In the genomic region with DNA sequence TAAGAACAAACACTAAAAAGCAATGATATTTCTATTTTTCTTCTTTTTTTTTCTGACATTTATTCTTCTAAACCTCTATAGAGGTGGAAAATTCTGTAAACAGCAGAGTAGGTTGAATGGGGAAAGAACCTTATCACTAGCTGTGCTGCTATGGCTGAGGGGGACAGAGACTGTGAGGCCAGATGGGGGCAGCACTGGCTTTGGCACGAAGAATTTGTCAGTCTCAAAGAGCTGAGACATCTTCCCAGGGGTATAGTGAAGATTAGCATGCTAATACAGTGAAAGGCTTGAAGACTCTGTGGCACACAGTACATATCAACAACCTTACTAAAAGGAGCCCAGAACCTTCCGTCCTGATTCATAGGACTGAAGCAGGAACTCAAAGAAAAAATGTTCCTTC, we compare ENCODE assay signal across 9 mouse cellular contexts. TPM values are rescaled to one million over a fixed set of nuclear protein-coding genes. Genes with fewer than 3 reads are reported as not detected.
A peak's percentile ranks its signal among the peaks of the same experiment; 100 is the strongest.
DNase-seq lines count a peak whose midpoint lies in the region; ATAC-seq and TF ChIP-seq lines count a peak whose summit lies in the region.
"Had no signal": no experiment of that assay in that cellular context is flagged by ENCODE, and none has a peak within 500 bp of the region (broad histone marks: within the 10 kb centered on the region; RNA-seq: fewer than 3 reads in every experiment).

No protein-coding gene starts in this region.

- no peak overlapping the region for H3K27ac ChIP-seq in midbrain, postnatal 0 days (ENCODE audit: low read depth, low read length)
- no peak overlapping the region for H3K27ac ChIP-seq in midbrain, embryonic 15.5 days
- no peak overlapping the region for H3K27ac ChIP-seq in embryonic facial prominence, embryonic 10.5 days (replicated peaks)
- no peak overlapping the region for H3K27ac ChIP-seq in liver, embryonic 11.5 days (ENCODE audit: low read depth, low read length)
- H3K27ac ChIP-seq: macrophage had no signal

- ATAC-seq in midbrain, postnatal 0 days (ENCODE audit: low FRiP score), result no peak
- ATAC-seq in midbrain, embryonic 15.5 days (replicated peaks), result no peak
- peak; percentile 73 for ATAC-seq in liver, embryonic 11.5 days (replicated peaks; ENCODE audit: low FRiP score)
- no peak for ATAC-seq in erythroblast, adult 5-6 weeks (replicated peaks; ENCODE audit: low FRiP score, poor library complexity, severe bottlenecking)

- WGBS in midbrain, postnatal 0 days, result 29% methylated on average over 2 of the region's 2 CpGs
- 34% methylated on average over 2 of the region's 2 CpGs for WGBS in midbrain, embryonic 15.5 days
- 33% methylated on average over 2 of the region's 2 CpGs for WGBS in embryonic facial prominence, embryonic 10.5 days
- 43% methylated on average over 2 of the region's 2 CpGs for WGBS in liver, embryonic 11.5 days

- no peaks in the 10 kb centered on the region for H3K27me3 ChIP-seq in midbrain, postnatal 0 days (ENCODE audit: insufficient read depth, low read length)
- H3K27me3 ChIP-seq in midbrain, embryonic 15.5 days (replicated peaks), result no peaks in the 10 kb centered on the region
- no peaks in the 10 kb centered on the region for H3K27me3 ChIP-seq in embryonic facial prominence, embryonic 10.5 days (replicated peaks; ENCODE audit: low read depth, poor library complexity, severe bottlenecking)
- no peaks in the 10 kb centered on the region for H3K27me3 ChIP-seq in liver, embryonic 11.5 days (replicated peaks; ENCODE audit: control insufficient read depth, insufficient read depth, low read length)

- DNase-seq in adrenal gland, adult (ENCODE audit: inconsistent age in 2 of 2, low spot score in 1 of 2), result peak; percentile 15 to 70
- no peak for DNase-seq in adrenal gland, adult 8-10 months
- DNase-seq in midbrain, postnatal 0 days (ENCODE audit: low spot score), result peak; percentile 26
- peak; percentile 22 for DNase-seq in embryonic facial prominence, embryonic 10.5 days (ENCODE audit: low spot score)
- DNase-seq in liver, embryonic 11.5 days (ENCODE audit: low spot score), result no peak
- no peak for DNase-seq in layer of hippocampus, adult 8-10 months (ENCODE audit: low spot score in 2 of 2)

- H3K9ac ChIP-seq in midbrain, postnatal 0 days (replicated peaks; ENCODE audit: low read length, poor library complexity, severe bottlenecking), result no peak overlapping the region
- no peak overlapping the region for H3K9ac ChIP-seq in midbrain, embryonic 15.5 days
- H3K9ac ChIP-seq in liver, embryonic 11.5 days (ENCODE audit: low read depth, low read length), result no peak overlapping the region

- no peak overlapping the region for H3K4me3 ChIP-seq in midbrain, postnatal 0 days (ENCODE audit: low read depth, low read length)
- no peak overlapping the region for H3K4me3 ChIP-seq in midbrain, embryonic 15.5 days
- H3K4me3 ChIP-seq in embryonic facial prominence, embryonic 10.5 days, result no peak overlapping the region
- no peak overlapping the region for H3K4me3 ChIP-seq in liver, embryonic 11.5 days (ENCODE audit: low read depth, low read length)

- H3K4me2 ChIP-seq in midbrain, postnatal 0 days (ENCODE audit: low read depth, low read length, poor library complexity, severe bottlenecking), result no peak overlapping the region
- no peak overlapping the region for H3K4me2 ChIP-seq in midbrain, embryonic 15.5 days
- no peak overlapping the region for H3K4me2 ChIP-seq in liver, embryonic 11.5 days

- H3K4me1 ChIP-seq in midbrain, postnatal 0 days (ENCODE audit: insufficient read depth, low read length), result no peaks in the 10 kb centered on the region
- H3K4me1 ChIP-seq in midbrain, embryonic 15.5 days, result no peaks in the 10 kb centered on the region
- H3K4me1 ChIP-seq in embryonic facial prominence, embryonic 10.5 days, result no peaks in the 10 kb centered on the region
- peaks cover 4% of the 10 kb centered on the region; the same call in 1 of the 2 replicates for H3K4me1 ChIP-seq in liver, embryonic 11.5 days (replicated peaks; ENCODE audit: control insufficient read depth, insufficient read depth, low read length)

- H3K36me3 ChIP-seq in midbrain, postnatal 0 days (ENCODE audit: insufficient read depth, low read length), result no peaks in the 10 kb centered on the region
- H3K36me3 ChIP-seq in midbrain, embryonic 15.5 days (replicated peaks), result no peaks in the 10 kb centered on the region
- no peaks in the 10 kb centered on the region for H3K36me3 ChIP-seq in embryonic facial prominence, embryonic 10.5 days (replicated peaks)
- no peaks in the 10 kb centered on the region for H3K36me3 ChIP-seq in liver, embryonic 11.5 days (ENCODE audit: control insufficient read depth, insufficient read depth, low read length)

- H3K9me3 ChIP-seq in midbrain, postnatal 0 days (ENCODE audit: low read length), result no peaks in the 10 kb centered on the region
- no peaks in the 10 kb centered on the region for H3K9me3 ChIP-seq in midbrain, embryonic 15.5 days
- H3K9me3 ChIP-seq in embryonic facial prominence, embryonic 10.5 days, result no peaks in the 10 kb centered on the region
- no peaks in the 10 kb centered on the region for H3K9me3 ChIP-seq in liver, embryonic 11.5 days (ENCODE audit: control insufficient read depth, low read length)

- TF ChIP-seq CTCF in midbrain, postnatal 0 days (IDR thresholded peaks at IDR 0.05), result peak; percentile 58

RNA-seq across cellular contexts. Expression of a gene that starts 14.9 kb away (rescaled TPM):
- 1 to 10 TPM; 2.0 to 5.8 (median 2.9) TPM for total RNA-seq in adrenal gland, adult 8-10 months (2022)
- total RNA-seq in midbrain, postnatal 0 days (2014; rRNA removed), result 0.71 and 1.6 TPM in 2 replicates
- 0.74 and 0.80 TPM in 2 replicates for polyA plus RNA-seq in midbrain, postnatal 0 days (2015; fragmentation: Nextera tagmentation; extraction: Ambion mirVana)
- 0.54 and 0.90 TPM in 2 replicates for polyA plus RNA-seq in midbrain, embryonic 15.5 days (2015; fragmentation: Nextera tagmentation; extraction: Ambion mirVana)
- polyA plus RNA-seq in embryonic facial prominence, embryonic 10.5 days (2016; fragmentation: Nextera tagmentation; extraction: Ambion mirVana), result 0.12 and 0.35 TPM in 2 replicates
- 0.27 and 0.45 TPM in 2 replicates for polyA plus RNA-seq in liver, embryonic 11.5 days (2014; fragmentation: Nextera tagmentation; extraction: Ambion mirVana)
- total RNA-seq in erythroblast, adult 5-6 weeks (2015; ENCODE audit: low replicate concordance), result not detected in 2 replicates
- not detected in 2 replicates for total RNA-seq in erythroblast, adult 5-6 weeks (2017; ENCODE audit: low replicate concordance)
- total RNA-seq in layer of hippocampus, adult 8-10 months (2022), result 1 to 10 TPM in 2 of 4 experiments, under 1 TPM in 2; 0.85 to 1.0 (median 0.99) TPM
- polyA plus RNA-seq: macrophage had no signal

RNA-seq across cellular contexts. Expression of a gene that starts 23.1 kb away (rescaled TPM):
- 1 to 10 TPM; 3.1 to 6.9 (median 5.5) TPM for total RNA-seq in adrenal gland, adult 8-10 months (2022)
- 0.61 and 1.1 TPM in 2 replicates for total RNA-seq in midbrain, postnatal 0 days (2014; rRNA removed)
- 1.1 and 1.6 TPM in 2 replicates for polyA plus RNA-seq in midbrain, postnatal 0 days (2015; fragmentation: Nextera tagmentation; extraction: Ambion mirVana)
- polyA plus RNA-seq in midbrain, embryonic 15.5 days (2015; fragmentation: Nextera tagmentation; extraction: Ambion mirVana), result 0.46 and 0.74 TPM in 2 replicates
- 1.2 TPM in 2 replicates for polyA plus RNA-seq in embryonic facial prominence, embryonic 10.5 days (2016; fragmentation: Nextera tagmentation; extraction: Ambion mirVana)
- polyA plus RNA-seq in liver, embryonic 11.5 days (2014; fragmentation: Nextera tagmentation; extraction: Ambion mirVana), result 0.74 and 1.1 TPM in 2 replicates
- total RNA-seq in erythroblast, adult 5-6 weeks (2015; ENCODE audit: low replicate concordance), result 1.5 TPM in 1 of 2 replicates, not detected in the other
- 1.4 TPM in 1 of 2 replicates, not detected in the other for total RNA-seq in erythroblast, adult 5-6 weeks (2017; ENCODE audit: low replicate concordance)
- total RNA-seq in layer of hippocampus, adult 8-10 months (2022), result 1 to 10 TPM in 2 of 4 experiments, under 1 TPM in 2; 0.94 to 1.1 (median 1.0) TPM
- polyA plus RNA-seq: macrophage had no signal

RNA-seq across cellular contexts. Expression of a gene that starts 48.7 kb away (rescaled TPM):
- total RNA-seq in adrenal gland, adult 8-10 months (2022), result 10 to 100 TPM; 52.2 to 83.6 (median 61.4) TPM
- total RNA-seq in midbrain, postnatal 0 days (2014; rRNA removed), result 19.7 and 20.7 TPM in 2 replicates
- 13.8 and 15.5 TPM in 2 replicates for polyA plus RNA-seq in midbrain, postnatal 0 days (2015; fragmentation: Nextera tagmentation; extraction: Ambion mirVana)
- polyA plus RNA-seq in midbrain, embryonic 15.5 days (2015; fragmentation: Nextera tagmentation; extraction: Ambion mirVana), result 12.4 TPM in 2 replicates
- 2.0 and 3.6 TPM in 2 replicates for polyA plus RNA-seq in embryonic facial prominence, embryonic 10.5 days (2016; fragmentation: Nextera tagmentation; extraction: Ambion mirVana)
- 1.2 and 2.2 TPM in 2 replicates for polyA plus RNA-seq in liver, embryonic 11.5 days (2014; fragmentation: Nextera tagmentation; extraction: Ambion mirVana)
- total RNA-seq in erythroblast, adult 5-6 weeks (2015; ENCODE audit: low replicate concordance), result 5.8 TPM in 1 of 2 replicates, not detected in the other
- total RNA-seq in erythroblast, adult 5-6 weeks (2017; ENCODE audit: low replicate concordance), result 1.3 TPM in 1 of 2 replicates, not detected in the other
- 1 to 10 TPM; 6.3 to 8.9 (median 8.3) TPM for total RNA-seq in layer of hippocampus, adult 8-10 months (2022)
- polyA plus RNA-seq: macrophage had no signal

RNA-seq across cellular contexts. Expression of a gene that starts 54.6 kb away (rescaled TPM):
- 10 to 100 TPM in 1 of 4 experiments, 1 to 10 TPM in 3; 6.0 to 10.1 (median 7.9) TPM for total RNA-seq in adrenal gland, adult 8-10 months (2022)
- total RNA-seq in midbrain, postnatal 0 days (2014; rRNA removed), result 2.4 and 2.7 TPM in 2 replicates
- polyA plus RNA-seq in midbrain, postnatal 0 days (2015; fragmentation: Nextera tagmentation; extraction: Ambion mirVana), result 1.3 and 1.4 TPM in 2 replicates
- polyA plus RNA-seq in midbrain, embryonic 15.5 days (2015; fragmentation: Nextera tagmentation; extraction: Ambion mirVana), result 1.8 and 1.9 TPM in 2 replicates
- polyA plus RNA-seq in embryonic facial prominence, embryonic 10.5 days (2016; fragmentation: Nextera tagmentation; extraction: Ambion mirVana), result 0.40 and 0.47 TPM in 2 replicates
- polyA plus RNA-seq in liver, embryonic 11.5 days (2014; fragmentation: Nextera tagmentation; extraction: Ambion mirVana), result 0.44 and 0.56 TPM in 2 replicates
- not detected in 2 replicates for total RNA-seq in erythroblast, adult 5-6 weeks (2015; ENCODE audit: low replicate concordance)
- total RNA-seq in erythroblast, adult 5-6 weeks (2017; ENCODE audit: low replicate concordance), result 0.09 and 0.70 TPM in 2 replicates
- 1 to 10 TPM; 6.6 to 9.4 (median 7.3) TPM for total RNA-seq in layer of hippocampus, adult 8-10 months (2022)
- polyA plus RNA-seq: macrophage had no signal

Comparison
In these comparisons a context has a peak if more than half of its experiments do, and no peak if none do; other contexts are left out.
1. DNase-seq: peak in adrenal gland, adult (2 of 2), midbrain, postnatal 0 days (single experiment) and embryonic facial prominence, embryonic 10.5 days (single experiment); none in adrenal gland, adult 8-10 months (single experiment), liver, embryonic 11.5 days (single experiment) and layer of hippocampus, adult 8-10 months (0 of 2).